Mouse (Mus musculus) kidney, embryonic 16.5 days (tissue): ENCODE results near the gene Mtr. TPM values are rescaled to one million over a fixed set of nuclear protein-coding genes. Genes with fewer than 3 reads are reported as not detected.

Source experiments
- ATAC-seq: fragments of 200-750 bp; cut with Nextera tagmentation; 2 replicates; pipeline ENCODE4 v1.8.0; 2017; ENCODE audit warnings: moderate TSS enrichment; ENCODE audit not compliant: low FRiP score, low TSS enrichment
- H3K27ac ChIP-seq: fragments of 300-500 bp; sonication (generic); 2 replicates; pipeline ENCODE4 v1.5.1; 2014; ENCODE audit warnings: low read length
- H3K27me3 ChIP-seq: fragments of 300-500 bp; sonication (generic); 2 replicates; pipeline ENCODE4 v1.6.1; 2014; ENCODE audit warnings: low read length, control low read depth, mixed read lengths; ENCODE audit not compliant: insufficient read depth
- H3K36me3 ChIP-seq: fragments of 300-500 bp; sonication (generic); 2 replicates; pipeline ENCODE4 v1.6.1; 2014; ENCODE audit warnings: low read length, control low read depth, mixed read lengths; ENCODE audit not compliant: insufficient read depth
- H3K4me1 ChIP-seq: fragments of 300-500 bp; sonication (generic); 2 replicates; pipeline ENCODE4 v1.6.1; 2014; ENCODE audit warnings: low read length, control low read depth, mixed read lengths; ENCODE audit not compliant: insufficient read depth
- H3K4me2 ChIP-seq: fragments of 300-500 bp; sonication (generic); replicated peaks from 2 replicates; pipeline ENCODE4 v1.6.1; 2014; ENCODE audit warnings: low read depth, low read length
- H3K4me3 ChIP-seq: fragments of 300-500 bp; sonication (generic); 2 replicates; pipeline ENCODE4 v1.5.1; 2014; ENCODE audit warnings: mild to moderate bottlenecking, low read length
- H3K9ac ChIP-seq: fragments of 300-500 bp; sonication (generic); replicated peaks from 2 replicates; pipeline ENCODE4 v1.6.1; 2014; ENCODE audit warnings: low read length
- H3K9me3 ChIP-seq: fragments of 300-500 bp; sonication (generic); 2 replicates; pipeline ENCODE4 v1.6.1; 2016; ENCODE audit warnings: low read length, control low read depth
- WGBS: fragments of 180-500 bp; shearing (Covaris S2); extraction: QIAGEN DNeasy Blood & Tissue Kit; methylation state at CpG from one replicate; pipeline ENCODE4 v1.1.7; 2014; 5-methylcytosine and 5-hydroxymethylcytosine counted together
- polyA plus RNA-seq: library from polyadenylated mRNA; unstranded; fragments of >200 nt; fragmentation: Nextera tagmentation; extraction: Ambion mirVana; gene quantifications from 2 replicates; pipeline ENCODE4 v1.2.1, GENCODE M21; 2015

Gene Mtr
- polyA plus RNA-seq, 1 experiment from 2014 or later = 13.4 TPM

DNA sequence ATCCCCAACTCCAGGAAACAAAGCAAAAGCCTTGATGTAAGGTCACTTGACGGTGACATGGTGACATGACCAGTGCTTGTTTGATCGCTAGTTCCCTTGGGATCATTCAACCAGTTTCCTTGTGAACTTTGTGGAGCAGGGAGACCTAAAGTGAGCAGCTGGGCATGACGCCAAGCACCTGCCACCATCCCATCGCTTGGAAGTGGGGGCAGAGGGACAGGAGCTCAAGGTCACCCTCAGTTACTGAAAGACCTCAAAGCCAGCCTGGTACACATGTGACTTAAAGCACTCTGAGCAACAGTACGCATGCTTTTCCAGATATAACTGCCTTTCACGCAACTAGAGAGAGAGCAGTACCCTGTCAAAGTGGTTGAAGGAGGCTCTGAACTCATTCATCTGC, 16.8 kb upstream of the Mtr start:
- Histone ChIP-seq H3K27me3 (no peaks in the 10 kb centered on the region), H3K4me3 (no peak overlapping the region), H3K4me2 (no peak overlapping the region), H3K9me3 (no peaks in the 10 kb centered on the region), H3K27ac (peak overlapping the region; percentile 14), H3K4me1 (no peaks in the 10 kb centered on the region), H3K9ac (no peak overlapping the region), H3K36me3 (no peaks in the 10 kb centered on the region)
- 47% methylated on average over 6 of the region's 6 CpGs for WGBS
- ATAC-seq = peak; percentile 43; the same call in 1 of the 2 replicates

DNA sequence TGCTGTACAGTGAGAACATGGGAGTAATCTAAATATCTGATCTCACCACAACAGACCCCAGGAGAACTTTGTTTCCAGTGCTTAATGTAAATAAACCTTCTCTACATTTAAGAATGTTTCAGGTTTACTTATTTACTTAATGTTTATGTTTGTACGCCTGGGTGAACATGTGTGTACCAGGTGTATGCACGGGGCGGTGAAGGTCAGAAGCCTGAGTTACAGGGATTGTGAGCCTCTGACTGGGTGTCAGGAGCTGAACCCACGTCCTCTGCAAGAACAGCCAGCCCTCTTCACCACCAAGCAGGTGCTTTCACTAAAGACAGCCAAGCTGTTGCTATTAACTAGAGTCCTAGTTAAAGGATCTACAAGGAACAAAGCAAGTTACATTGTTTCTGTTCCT, 16.3 kb upstream of the Mtr start:
- no peaks in the 10 kb centered on the region for H3K27me3 ChIP-seq
- peak overlapping the region; percentile 14 for H3K27ac ChIP-seq
- no peak overlapping the region for H3K9ac ChIP-seq
- ATAC-seq = peak; percentile 62
- no peaks in the 10 kb centered on the region for H3K9me3 ChIP-seq
- H3K4me2 ChIP-seq = no peak overlapping the region
- H3K36me3 ChIP-seq = no peaks in the 10 kb centered on the region
- H3K4me3 ChIP-seq = no peak overlapping the region
- H3K4me1 ChIP-seq = no peaks in the 10 kb centered on the region
- 66% methylated on average over 4 of the region's 4 CpGs for WGBS

DNA sequence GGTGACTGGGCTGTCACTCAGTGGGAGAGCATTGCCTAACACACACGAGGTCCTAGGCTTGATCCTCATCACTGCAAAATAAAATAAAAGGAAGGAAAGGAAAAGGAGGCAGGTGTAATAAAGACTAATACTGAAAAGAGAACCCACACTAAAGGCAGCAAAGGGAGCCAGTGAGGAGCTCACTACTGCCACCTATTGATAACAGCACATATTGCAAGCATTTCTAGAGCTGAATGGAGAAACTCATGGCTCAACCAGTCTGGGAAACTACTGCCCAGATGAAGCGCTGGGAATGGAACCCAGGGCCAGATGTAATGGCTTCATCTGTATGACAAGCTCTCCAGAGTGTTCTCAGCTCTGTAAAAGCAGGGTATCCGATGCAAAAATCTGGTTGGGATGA, 15.0 kb upstream of the Mtr start:
- H3K4me3 ChIP-seq = no peak overlapping the region
- H3K4me1 ChIP-seq = no peaks in the 10 kb centered on the region
- ATAC-seq = no peak
- no peak overlapping the region for H3K9ac ChIP-seq
- 45% methylated on average over 3 of the region's 3 CpGs for WGBS
- no peaks in the 10 kb centered on the region for H3K9me3 ChIP-seq
- H3K4me2 ChIP-seq = no peak overlapping the region
- no peak overlapping the region for H3K27ac ChIP-seq
- H3K36me3 ChIP-seq = no peaks in the 10 kb centered on the region
- H3K27me3 ChIP-seq = no peaks in the 10 kb centered on the region

DNA sequence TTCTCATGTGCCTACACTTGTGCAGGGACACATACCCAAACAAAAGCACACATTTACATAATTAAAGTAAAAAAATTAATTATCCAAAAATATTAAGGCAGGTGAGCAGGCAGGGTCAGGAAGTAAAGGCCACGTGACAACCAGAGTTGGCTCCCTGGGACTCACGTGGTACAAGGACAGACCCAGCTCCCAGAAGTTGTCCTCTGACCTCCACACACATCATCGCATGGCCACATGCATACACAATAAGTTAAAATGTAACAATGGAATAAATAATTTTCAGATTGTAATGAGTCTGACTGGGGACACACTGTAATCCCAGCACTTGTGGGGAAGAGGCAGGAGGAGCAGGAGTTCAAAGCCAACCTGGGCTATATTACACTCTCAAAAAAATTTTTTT, 10.1 kb upstream of the Mtr start:
- H3K9ac ChIP-seq = no peak overlapping the region
- no peak overlapping the region for H3K4me3 ChIP-seq
- no peak overlapping the region for H3K27ac ChIP-seq
- no peaks in the 10 kb centered on the region for H3K9me3 ChIP-seq
- H3K36me3 ChIP-seq = no peaks in the 10 kb centered on the region
- H3K4me1 ChIP-seq = no peaks in the 10 kb centered on the region
- no peak for ATAC-seq
- 89% methylated on average over 3 of the region's 3 CpGs for WGBS
- H3K27me3 ChIP-seq = no peaks in the 10 kb centered on the region
- H3K4me2 ChIP-seq = no peak overlapping the region

DNA sequence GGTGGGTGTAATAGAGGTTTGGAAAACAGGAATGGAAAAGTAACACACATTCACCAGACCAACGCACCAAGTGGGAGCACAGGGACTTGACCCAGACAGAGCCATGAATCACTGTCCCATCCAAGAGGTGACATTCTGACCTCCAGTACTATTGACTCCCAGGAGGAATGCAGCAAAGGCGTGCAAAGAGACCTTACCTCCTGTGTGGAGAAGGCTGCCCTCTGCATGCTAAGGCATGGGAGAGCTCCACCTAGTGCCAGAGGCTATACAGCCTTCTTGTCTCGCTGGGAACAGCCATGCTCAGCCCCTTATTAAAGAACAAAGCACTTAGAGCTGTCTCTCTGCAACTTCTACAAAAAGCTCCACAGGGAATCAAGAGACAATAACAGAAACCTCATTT, 9.2 kb upstream of the Mtr start:
- no peak overlapping the region for H3K4me2 ChIP-seq
- no peak overlapping the region for H3K9ac ChIP-seq
- WGBS = 40% methylated on average over 3 of the region's 3 CpGs
- H3K4me3 ChIP-seq = no peak overlapping the region
- no peak for ATAC-seq
- no peaks in the 10 kb centered on the region for H3K27me3 ChIP-seq
- no peaks in the 10 kb centered on the region for H3K9me3 ChIP-seq
- H3K4me1 ChIP-seq = no peaks in the 10 kb centered on the region
- no peaks in the 10 kb centered on the region for H3K36me3 ChIP-seq
- H3K27ac ChIP-seq = no peak overlapping the region

DNA sequence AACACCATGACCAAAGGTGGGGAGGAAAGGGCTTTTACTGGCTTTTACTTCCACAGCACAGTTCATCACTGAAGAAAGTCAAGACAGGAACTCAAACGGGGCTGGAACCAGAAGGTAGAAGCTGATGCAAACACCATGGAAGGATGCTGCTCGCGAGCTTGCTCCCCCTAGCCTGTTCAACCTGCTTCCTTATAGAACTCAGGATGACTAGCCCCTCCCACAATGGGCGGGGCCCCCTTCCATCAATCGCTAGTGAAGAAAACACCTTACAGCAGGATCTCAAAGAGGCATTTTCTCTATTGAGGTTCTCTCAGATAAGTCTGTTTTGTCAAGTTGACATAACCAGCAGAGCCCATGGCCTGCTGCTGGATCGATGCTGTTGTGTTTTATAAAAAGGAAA, 6.1 kb upstream of the Mtr start:
- Histone ChIP-seq H3K9me3 (peaks cover 9% of the 10 kb centered on the region), H3K9ac (no peak overlapping the region), H3K4me2 (no peak overlapping the region), H3K4me1 (no peaks in the 10 kb centered on the region), H3K27me3 (no peaks in the 10 kb centered on the region), H3K4me3 (no peak overlapping the region), H3K27ac (no peak overlapping the region), H3K36me3 (no peaks in the 10 kb centered on the region)
- 77% methylated on average over 6 of the region's 6 CpGs for WGBS
- no peak for ATAC-seq

DNA sequence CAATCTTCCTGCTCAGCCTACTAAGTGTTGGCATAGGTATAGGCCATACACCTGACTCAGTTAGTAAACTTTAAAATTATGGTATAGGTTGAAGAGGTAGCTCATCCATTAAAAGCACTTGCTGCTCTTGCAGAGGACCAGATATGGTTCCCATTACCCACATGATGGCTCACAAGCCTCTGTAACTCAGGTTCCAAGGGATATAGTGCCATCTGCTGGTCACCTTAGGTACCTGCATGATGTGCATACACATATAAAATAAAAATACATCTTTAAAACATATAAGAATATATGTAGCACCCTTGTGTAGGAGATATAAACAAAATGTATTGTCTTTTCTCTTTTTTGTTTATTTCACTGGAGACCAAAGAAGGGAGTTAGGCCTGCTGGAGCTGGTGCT, 3.6 kb upstream of the Mtr start:
- ATAC-seq = no peak
- Histone ChIP-seq H3K9me3 (peaks cover 9% of the 10 kb centered on the region), H3K27ac (no peak overlapping the region), H3K4me3 (no peak overlapping the region), H3K4me2 (no peak overlapping the region), H3K27me3 (no peaks in the 10 kb centered on the region), H3K4me1 (peaks cover 8% of the 10 kb centered on the region; the same call in 1 of the 2 replicates), H3K36me3 (no peaks in the 10 kb centered on the region), H3K9ac (no peak overlapping the region)

DNA sequence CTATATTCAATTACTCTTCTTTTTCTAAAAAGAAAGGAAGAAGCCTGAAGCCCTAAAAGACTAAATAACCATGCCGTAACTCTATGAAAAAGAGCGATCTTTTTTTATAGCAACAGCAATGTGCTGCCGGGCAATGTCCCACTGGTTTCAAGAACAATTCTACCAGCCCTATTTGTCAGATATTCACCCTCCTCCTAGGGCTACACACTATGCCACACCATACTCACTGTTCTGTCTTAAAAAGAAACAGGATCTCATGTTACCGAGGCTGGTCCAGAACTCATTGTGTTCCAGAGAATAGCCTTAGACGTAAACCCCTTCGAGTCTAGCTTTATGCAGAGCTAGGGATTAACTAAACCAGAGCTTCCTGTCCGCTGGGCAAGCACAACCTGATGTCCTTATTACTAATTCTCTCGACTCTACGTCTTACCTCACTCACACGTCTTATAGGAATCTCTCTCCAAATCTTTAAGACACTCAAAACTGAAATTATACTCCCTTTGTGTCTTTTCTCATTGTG, 982 bp downstream of the Mtr start:
- Histone ChIP-seq H3K27me3 (no peaks in the 10 kb centered on the region), H3K36me3 (peaks cover 6% of the 10 kb centered on the region; the same call in 1 of the 2 replicates), H3K4me2 (peak overlapping the region; percentile 82), H3K27ac (peak overlapping the region; percentile 95), H3K9ac (peak overlapping the region; percentile 88), H3K9me3 (peaks cover 9% of the 10 kb centered on the region), H3K4me1 (peaks cover 16% of the 10 kb centered on the region; the same call in 1 of the 2 replicates), H3K4me3 (peak overlapping the region; percentile 89)
- WGBS = 10% methylated on average over 10 of the region's 10 CpGs
- ATAC-seq = no peak

DNA sequence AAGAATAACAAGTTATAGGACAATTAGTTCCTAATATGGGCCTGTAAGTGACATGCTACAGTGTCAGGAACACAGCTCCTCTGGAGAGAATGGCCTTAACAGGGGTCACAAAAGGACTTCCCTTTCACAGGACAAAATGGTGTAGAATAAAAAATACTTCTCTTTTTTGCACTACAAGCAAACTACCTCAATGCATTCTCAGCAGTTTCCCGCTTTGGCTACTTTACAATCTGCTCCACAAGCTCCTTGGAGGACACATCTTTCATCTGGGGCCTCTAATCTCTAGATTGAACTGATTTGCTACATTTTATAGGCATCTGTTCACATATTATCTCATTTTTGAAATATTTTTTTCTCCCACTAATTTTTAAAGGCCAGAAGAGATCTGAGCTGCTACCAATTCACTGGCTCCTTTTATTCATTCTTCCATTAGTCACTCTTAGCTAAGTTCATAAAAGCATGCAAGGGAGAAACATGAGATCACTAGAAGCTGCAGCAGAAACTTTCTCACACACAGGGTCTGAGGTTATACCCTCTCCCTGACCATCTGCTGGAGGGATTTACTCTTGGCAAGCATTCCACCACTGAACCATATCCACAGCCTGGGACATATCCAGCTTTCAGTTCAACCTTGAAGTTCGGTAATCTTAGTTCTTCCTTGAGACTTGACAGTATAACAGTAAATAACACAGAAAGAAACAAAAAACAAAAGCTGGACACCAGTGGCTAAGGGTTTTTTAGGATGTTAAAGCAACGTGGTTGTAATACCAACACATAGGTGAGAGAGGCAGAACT, 1.8 kb downstream of the Mtr start:
- 57% methylated on average over 3 of the region's 3 CpGs for WGBS
- H3K4me2 ChIP-seq = peak overlapping the region; percentile 82
- H3K9me3 ChIP-seq = peaks cover 6% of the 10 kb centered on the region
- peaks cover 6% of the 10 kb centered on the region; the same call in 1 of the 2 replicates for H3K36me3 ChIP-seq
- no peak overlapping the region for H3K27ac ChIP-seq
- ATAC-seq = no peak
- no peaks in the 10 kb centered on the region for H3K27me3 ChIP-seq
- H3K4me1 ChIP-seq = peaks cover 16% of the 10 kb centered on the region; the same call in 1 of the 2 replicates
- H3K9ac ChIP-seq = no peak overlapping the region
- peak overlapping the region; percentile 89 for H3K4me3 ChIP-seq

DNA sequence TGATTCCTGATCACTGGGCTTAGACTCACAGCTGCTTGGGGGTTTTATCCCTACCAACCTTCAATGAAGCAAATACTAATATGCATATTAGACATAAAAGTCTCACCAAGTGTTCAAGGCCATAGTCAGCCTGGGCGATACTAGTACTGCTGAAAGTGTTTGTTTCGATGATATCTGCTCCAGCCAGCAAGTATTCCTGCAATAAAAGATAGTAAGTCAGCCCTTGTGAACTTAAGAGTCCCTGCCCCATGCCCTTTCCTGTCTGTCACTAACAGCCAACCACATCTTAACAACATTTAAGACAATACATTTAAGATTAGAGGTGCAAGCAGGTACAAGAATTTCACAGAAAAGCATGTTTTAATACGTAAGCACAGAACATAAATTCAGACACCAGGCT, 7.4 kb downstream of the Mtr start:
- H3K36me3 ChIP-seq = peaks cover 34% of the 10 kb centered on the region
- H3K9ac ChIP-seq = no peak overlapping the region
- no peak overlapping the region for H3K4me3 ChIP-seq
- no peak for ATAC-seq
- no peaks in the 10 kb centered on the region for H3K9me3 ChIP-seq
- 98% methylated on average over 3 of the region's 3 CpGs for WGBS
- H3K27me3 ChIP-seq = no peaks in the 10 kb centered on the region
- no peaks in the 10 kb centered on the region for H3K4me1 ChIP-seq
- H3K27ac ChIP-seq = no peak overlapping the region
- H3K4me2 ChIP-seq = no peak overlapping the region
